Mouse (Mus musculus) liver, adult 2 months (tissue): ENCODE measurements around the gene Ppox. TPM values are rescaled to one million over a fixed set of nuclear protein-coding genes. Genes with fewer than 3 reads are reported as not detected.

Experiments
- DNase-seq: peaks from one replicate; pipeline ENCODE4 v3.0.0-alpha.2; 2011; ENCODE audit warnings: low read depth, low spot score; ENCODE audit errors: extremely low read depth
- H3K27ac ChIP-seq: fragments of 200-500 bp; replicated peaks from 2 replicates; pipeline ENCODE4 v1.5.1; 2012; ENCODE audit warnings: low read depth, mild to moderate bottlenecking, control low read depth, inconsistent platforms, low read length; ENCODE audit not compliant: insufficient read depth
- H3K27me3 ChIP-seq: fragments of 200-500 bp; 2 replicates; pipeline ENCODE4 v1.6.1; 2012; ENCODE audit warnings: mild to moderate bottlenecking, moderate library complexity, low read length, inconsistent platforms; ENCODE audit not compliant: control insufficient read depth, insufficient read depth
- H3K36me3 ChIP-seq: fragments of 200-500 bp; 2 replicates; pipeline ENCODE4 v1.6.1; 2012; ENCODE audit warnings: low read length, inconsistent platforms; ENCODE audit not compliant: control insufficient read depth, insufficient read depth
- H3K4me1 ChIP-seq: fragments of 200-500 bp; 2 replicates; pipeline ENCODE4 v1.6.1; 2011; ENCODE audit warnings: low read length; ENCODE audit not compliant: control insufficient read depth, insufficient read depth
- H3K4me3 ChIP-seq: fragments of 200-500 bp; 2 replicates; pipeline ENCODE4 v1.5.1; 2011; ENCODE audit warnings: low read depth, mild to moderate bottlenecking, control low read depth, low read length, moderate library complexity; ENCODE audit not compliant: insufficient read depth
- H3K79me2 ChIP-seq: fragments of 200-500 bp; 2 replicates; pipeline ENCODE4 v1.6.1; 2012; ENCODE audit warnings: inconsistent platforms, mild to moderate bottlenecking, low read length, moderate library complexity; ENCODE audit not compliant: control insufficient read depth, insufficient read depth
- H3K9ac ChIP-seq: fragments of 200-500 bp; 2 replicates; pipeline ENCODE4 v1.6.1; 2012; ENCODE audit warnings: low read depth, mild to moderate bottlenecking, control low read depth, inconsistent platforms, low read length
- CTCF ChIP-seq: fragments of 200-500 bp; IDR thresholded peaks from 2 replicates; pipeline ENCODE4 v1.5.1; 2011; ENCODE audit warnings: low read depth, low read length, control low read depth
- POLR2A ChIP-seq: fragments of 200-500 bp; IDR thresholded peaks from 2 replicates; pipeline ENCODE4 v1.6.1; 2011; ENCODE audit warnings: low read length, control low read depth; ENCODE audit not compliant: insufficient read depth; ENCODE audit errors: extremely low read depth
- WGBS: fragments of 180-500 bp; shearing (Covaris S2); methylation state at CpG from one replicate; pipeline ENCODE4 v1.1.7; 2018; 5-methylcytosine and 5-hydroxymethylcytosine counted together
- polyA plus RNA-seq: library from polyadenylated mRNA; depleted of rRNA; stranded (reverse); fragments of >200 nt; gene quantifications from 2 replicates; pipeline ENCODE4 v1.2.3, GENCODE M21; 2012
- total RNA-seq: library from RNA; depleted of rRNA; stranded (reverse); fragments of >200 nt; gene quantifications from 2 replicates; pipeline ENCODE4 v1.2.3, GENCODE M21; 2014

The Ppox gene
- total and polyA plus RNA-seq, 2 experiments, result 11.0 to 31.2 TPM

GRCm38 (mm10) chr1:171282086-171282805, 1.3 kb upstream of the Ppox start:
- H3K27ac ChIP-seq, result no peak overlapping the region
- H3K79me2 ChIP-seq, result peaks cover 4% of the 10 kb centered on the region; the same call in 1 of the 2 replicates
- no peaks in the 10 kb centered on the region for H3K27me3 ChIP-seq
- 74% methylated on average over 18 of the region's 18 CpGs for WGBS
- peaks cover 8% of the 10 kb centered on the region; the same call in 1 of the 2 replicates for H3K4me1 ChIP-seq
- DNase-seq, result no peak
- H3K36me3 ChIP-seq, result peaks cover 5% of the 10 kb centered on the region; the same call in 1 of the 2 replicates
- no peak overlapping the region for H3K4me3 ChIP-seq
- TF ChIP-seq POLR2A (no peak), CTCF (no peak)
- H3K9ac ChIP-seq, result no peak overlapping the region

GRCm38 (mm10) chr1:171281528-171281923, 540 bp upstream of the Ppox start:
- H3K27ac ChIP-seq, result peak overlapping the region; percentile 87
- H3K36me3 ChIP-seq, result peaks cover 7% of the 10 kb centered on the region; the same call in 1 of the 2 replicates
- under 1% methylated on average over 10 of the region's 10 CpGs for WGBS
- peak overlapping the region; percentile 85 for H3K9ac ChIP-seq
- DNase-seq, result peak; percentile 79
- peaks cover 1% of the 10 kb centered on the region; the same call in 1 of the 2 replicates for H3K79me2 ChIP-seq
- H3K27me3 ChIP-seq, result no peaks in the 10 kb centered on the region
- TF ChIP-seq CTCF (peak; percentile 73), POLR2A (no peak)
- peaks cover 5% of the 10 kb centered on the region; the same call in 1 of the 2 replicates for H3K4me1 ChIP-seq
- H3K4me3 ChIP-seq, result peak overlapping the region; percentile 75

GRCm38 (mm10) chr1:171280250-171280915, 603 bp downstream of the Ppox start:
- Histone ChIP-seq H3K27ac (peak overlapping the region; percentile 20), H3K79me2 (no peaks in the 10 kb centered on the region; the same call in 1 of the 2 replicates), H3K27me3 (no peaks in the 10 kb centered on the region), H3K4me1 (peaks cover 5% of the 10 kb centered on the region; the same call in 1 of the 2 replicates), H3K9ac (peak overlapping the region; percentile 67), H3K4me3 (peak overlapping the region; percentile 59), H3K36me3 (peaks cover 12% of the 10 kb centered on the region; the same call in 1 of the 2 replicates)
- under 1% methylated on average over 25 of the region's 25 CpGs for WGBS
- DNase-seq, result no peak
- TF ChIP-seq CTCF (no peak), POLR2A (no peak)

- Histone ChIP-seq H3K36me3 (peaks cover 17% of the 10 kb centered on the region; the same call in 1 of the 2 replicates), H3K9ac (peak overlapping the region; percentile 67; the same call in 1 of the 2 replicates), H3K79me2 (no peaks in the 10 kb centered on the region; the same call in 1 of the 2 replicates), H3K4me3 (no peak overlapping the region), H3K4me1 (peaks cover 5% of the 10 kb centered on the region; the same call in 1 of the 2 replicates), H3K27ac (no peak overlapping the region), H3K27me3 (no peaks in the 10 kb centered on the region)
- TF ChIP-seq POLR2A (no peak), CTCF (no peak)
- WGBS, result 92% methylated on average over 5 of the region's 5 CpGs
- DNase-seq, result no peak
These were observed 1.3 kb downstream of the Ppox start for GRCm38 (mm10) chr1:171279721-171280120.

GRCm38 (mm10) chr1:171279012-171279705, 1.8 kb downstream of the Ppox start:
- TF ChIP-seq POLR2A (no peak), CTCF (no peak)
- no peaks in the 10 kb centered on the region for H3K27me3 ChIP-seq
- no peak overlapping the region for H3K27ac ChIP-seq
- H3K4me1 ChIP-seq, result peaks cover 5% of the 10 kb centered on the region; the same call in 1 of the 2 replicates
- no peak for DNase-seq
- no peak overlapping the region for H3K4me3 ChIP-seq
- WGBS, result 89% methylated on average over 14 of the region's 14 CpGs
- H3K79me2 ChIP-seq, result no peaks in the 10 kb centered on the region; the same call in 1 of the 2 replicates
- no peak overlapping the region for H3K9ac ChIP-seq
- peaks cover 17% of the 10 kb centered on the region; the same call in 1 of the 2 replicates for H3K36me3 ChIP-seq
